Mouse (Mus musculus) G1E (cell line): ENCODE measurements around the gene Thsd7a. TPM values are rescaled to one million over a fixed set of nuclear protein-coding genes. Genes with fewer than 3 reads are reported as not detected.

Source experiments
- ATAC-seq: 2 replicates; pipeline ENCODE4 v1.8.0; 2016; ENCODE audit warnings: mild to moderate bottlenecking; ENCODE audit not compliant: insufficient number of reproducible peaks, poor library complexity, low FRiP score, severe bottlenecking; ENCODE audit errors: extremely low read depth
- DNase-seq: peaks from one replicate; pipeline ENCODE4 v3.0.0; 2012; ENCODE audit warnings: low spot score
- H3K27me3 ChIP-seq: 2 replicates; pipeline ENCODE4 v1.6.1; 2012; ENCODE audit warnings: mild to moderate bottlenecking, low read length, inconsistent platforms; ENCODE audit not compliant: insufficient read depth
- H3K36me3 ChIP-seq: replicated peaks from 2 replicates; pipeline ENCODE3; 2012; ENCODE audit warnings: mild to moderate bottlenecking, inconsistent platforms
- H3K4me1 ChIP-seq: 2 replicates; pipeline ENCODE4 v1.6.1; 2012; ENCODE audit warnings: low read depth, low read length, inconsistent platforms, mixed read lengths; ENCODE audit not compliant: insufficient read depth
- H3K4me3 ChIP-seq: 2 replicates; pipeline ENCODE4 v1.5.1; 2012; ENCODE audit warnings: low read depth, mild to moderate bottlenecking, inconsistent platforms, low read length, moderate library complexity, mixed read lengths
- H3K9me3 ChIP-seq: replicated peaks from 2 replicates; pipeline ENCODE4 v1.6.1; 2012; ENCODE audit warnings: inconsistent platforms
- CTCF ChIP-seq: IDR thresholded peaks from 2 replicates; pipeline ENCODE4 v1.5.1; 2012; ENCODE audit warnings: low read depth, low read length, inconsistent platforms, mixed read lengths
- GATA1 ChIP-seq: IDR thresholded peaks from 2 replicates; pipeline ENCODE4 v1.6.1; 2012; ENCODE audit warnings: borderline replicate concordance, low read length, inconsistent platforms, mixed read lengths
- GATA2 ChIP-seq: IDR thresholded peaks from 2 replicates; pipeline ENCODE4 v1.6.1; 2012; ENCODE audit warnings: low read depth, low read length, inconsistent platforms, borderline replicate concordance
- POLR2AphosphoS5 ChIP-seq: IDR thresholded peaks from 2 replicates; pipeline ENCODE4 v1.6.1; 2012; ENCODE audit warnings: low read depth, low read length, inconsistent platforms; ENCODE audit not compliant: insufficient replicate concordance
- TAL1 ChIP-seq: conservative IDR thresholded peaks from 2 replicates; pipeline ENCODE4 v1.6.1; 2012; ENCODE audit warnings: low read depth, low read length, inconsistent platforms, mixed read lengths
- polyA plus RNA-seq: library from polyadenylated mRNA; stranded (reverse); fragments of >175 nt; gene quantifications from 2 replicates; pipeline ENCODE4 v1.2.3, GENCODE M21; 2012
- total RNA-seq, 2 experiments: library from RNA; stranded (forward) in 1 of 2; stranded (reverse) in 1 of 2; fragments of 200-1000 nt in 1 of 2; fragments of >200 nt in 1 of 2; fragmentation: Nextera tagmentation in 1 of 2; gene quantifications; 2 replicates each; pipeline ENCODE4 v1.2.3; 2014 to 2017

Thsd7a gene
- total and polyA plus RNA-seq, 3 experiments, result 0.10 to 0.11 TPM; not detected in 1

DNA sequence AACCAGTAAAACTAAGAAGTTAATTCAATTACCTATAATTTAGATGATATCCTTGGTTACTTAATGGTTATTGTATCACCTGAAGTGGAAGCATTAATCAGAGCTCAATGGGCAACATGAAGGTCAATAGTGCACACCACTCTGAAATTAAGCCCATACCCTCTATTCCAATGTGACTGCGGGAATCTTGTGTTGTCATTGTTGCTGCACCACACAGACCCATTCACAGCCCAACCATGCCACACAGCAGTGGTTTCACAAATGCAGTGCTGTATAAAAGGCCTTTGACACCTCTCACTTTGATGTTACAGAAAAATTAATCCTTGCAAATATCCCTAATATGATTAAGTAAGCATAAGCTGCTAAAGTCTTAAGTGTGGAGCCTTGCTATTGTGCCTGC, 15.4 kb upstream of the Thsd7a start:
- TF ChIP-seq POLR2AphosphoS5 (no peak), CTCF (no peak), GATA2 (no peak), TAL1 (no peak), GATA1 (no peak)
- Histone ChIP-seq H3K4me1 (no peaks in the 10 kb centered on the region), H3K9me3 (no peaks in the 10 kb centered on the region)

DNA sequence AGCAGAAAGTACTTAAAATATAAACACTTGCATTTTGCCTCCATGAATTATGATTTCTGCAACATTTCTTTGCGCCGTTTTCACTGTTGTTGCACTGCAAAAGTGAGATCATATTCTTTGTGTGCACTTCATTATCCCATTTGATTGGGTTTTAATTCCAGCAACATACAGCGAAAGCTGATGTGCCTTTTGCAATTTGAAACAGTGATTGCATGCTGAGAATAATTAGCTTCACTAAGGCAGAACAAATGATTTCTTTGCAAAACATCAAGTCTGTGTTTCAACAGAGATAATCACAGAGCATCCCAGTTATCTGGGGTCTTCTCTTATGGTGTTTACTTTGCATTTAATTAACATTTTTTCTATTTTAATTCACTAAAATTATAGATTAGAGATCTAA, 14.6 kb upstream of the Thsd7a start:
- TF ChIP-seq GATA2 (no peak), TAL1 (no peak), POLR2AphosphoS5 (no peak), CTCF (no peak), GATA1 (no peak)
- DNase-seq, result no peak

More for the DNA sequence above, 15.4 kb upstream of the Thsd7a start:
- DNase-seq (no peak), ATAC-seq (no peak)
- no peaks in the 10 kb centered on the region for H3K36me3 ChIP-seq
- H3K27me3 ChIP-seq, result no peaks in the 10 kb centered on the region
- no peak overlapping the region for H3K4me3 ChIP-seq

DNA sequence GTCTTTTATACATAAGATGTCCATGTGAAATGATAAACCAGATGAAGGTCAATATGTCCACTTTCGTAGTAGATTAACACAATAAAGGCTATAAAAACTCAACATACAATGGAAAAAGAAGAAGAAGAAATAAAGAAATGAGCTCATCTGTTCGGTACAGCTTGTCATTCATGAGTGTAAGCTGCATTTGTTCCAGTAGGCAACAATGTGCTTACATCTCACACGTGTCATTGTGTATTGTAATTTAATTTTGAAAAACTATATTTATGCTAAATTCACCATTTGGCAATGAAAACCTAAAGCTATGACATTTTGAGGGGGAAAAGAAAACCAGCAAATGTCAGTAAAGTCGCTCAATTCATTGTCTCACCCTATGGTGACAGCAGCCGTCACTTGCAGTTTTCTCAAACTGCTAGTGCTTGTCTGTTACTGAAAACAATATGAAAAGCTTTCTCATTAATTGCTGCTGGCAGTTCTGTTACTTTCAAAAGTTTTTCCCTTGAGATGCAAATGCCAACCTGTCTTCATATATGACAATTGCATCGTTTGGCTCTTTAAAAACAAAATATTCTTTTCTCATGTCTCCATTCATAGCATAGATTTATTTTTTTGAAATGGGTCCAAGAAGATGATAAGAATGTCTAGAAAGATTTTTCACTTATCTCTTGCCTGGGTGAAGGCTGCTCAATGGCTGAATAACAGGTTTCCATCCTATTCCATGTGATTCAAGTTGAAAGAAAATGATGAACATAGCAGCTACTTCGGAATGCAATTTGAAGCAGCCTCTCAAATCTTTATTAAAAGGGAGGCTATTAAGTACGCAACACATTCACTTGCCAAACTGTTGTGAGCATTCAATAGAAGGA, 10.4 kb upstream of the Thsd7a start:
- H3K36me3 ChIP-seq, result no peaks in the 10 kb centered on the region
- TF ChIP-seq GATA1 (no peak), POLR2AphosphoS5 (no peak), TAL1 (no peak), CTCF (no peak), GATA2 (no peak)
- H3K4me3 ChIP-seq, result no peak overlapping the region
- H3K27me3 ChIP-seq, result no peaks in the 10 kb centered on the region
- DNase-seq, result no peak
- H3K9me3 ChIP-seq, result no peaks in the 10 kb centered on the region
- no peaks in the 10 kb centered on the region for H3K4me1 ChIP-seq
- ATAC-seq, result no peak

More for the DNA sequence above, 14.6 kb upstream of the Thsd7a start:
- H3K27me3 ChIP-seq, result no peaks in the 10 kb centered on the region
- no peak overlapping the region for H3K4me3 ChIP-seq
- H3K9me3 ChIP-seq, result no peaks in the 10 kb centered on the region
- no peaks in the 10 kb centered on the region for H3K36me3 ChIP-seq
- no peak for ATAC-seq
- no peaks in the 10 kb centered on the region for H3K4me1 ChIP-seq

DNA sequence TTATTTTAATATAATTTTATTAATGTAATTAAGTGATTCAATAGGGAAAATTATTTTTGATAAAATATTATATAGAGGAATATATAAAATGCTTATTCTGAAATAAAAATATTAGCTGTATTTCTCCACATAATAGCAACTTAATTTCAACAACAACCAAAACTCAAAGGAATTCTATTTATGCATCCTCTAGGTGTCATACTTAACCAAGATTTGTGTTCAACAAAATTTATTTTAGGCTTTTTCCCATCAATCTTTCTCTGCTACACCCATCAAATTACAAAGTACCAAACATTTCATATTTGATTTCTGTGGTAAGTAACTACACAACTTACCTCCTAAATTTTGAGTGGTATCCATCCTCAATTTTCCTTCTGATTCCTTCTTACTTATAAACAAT, 3.1 kb upstream of the Thsd7a start:
- no peaks in the 10 kb centered on the region for H3K36me3 ChIP-seq
- H3K4me3 ChIP-seq, result no peak overlapping the region
- H3K4me1 ChIP-seq, result peaks cover 4% of the 10 kb centered on the region; the same call in 1 of the 2 replicates
- peaks cover 5% of the 10 kb centered on the region; the same call in 1 of the 2 replicates for H3K27me3 ChIP-seq
- TF ChIP-seq GATA2, result no peak
- no peak for TF ChIP-seq CTCF
- TF ChIP-seq GATA1, result no peak
- TF ChIP-seq POLR2AphosphoS5, result no peak
- TF ChIP-seq TAL1, result no peak
- DNase-seq, result no peak
- H3K9me3 ChIP-seq, result no peaks in the 10 kb centered on the region
- ATAC-seq, result no peak

DNA sequence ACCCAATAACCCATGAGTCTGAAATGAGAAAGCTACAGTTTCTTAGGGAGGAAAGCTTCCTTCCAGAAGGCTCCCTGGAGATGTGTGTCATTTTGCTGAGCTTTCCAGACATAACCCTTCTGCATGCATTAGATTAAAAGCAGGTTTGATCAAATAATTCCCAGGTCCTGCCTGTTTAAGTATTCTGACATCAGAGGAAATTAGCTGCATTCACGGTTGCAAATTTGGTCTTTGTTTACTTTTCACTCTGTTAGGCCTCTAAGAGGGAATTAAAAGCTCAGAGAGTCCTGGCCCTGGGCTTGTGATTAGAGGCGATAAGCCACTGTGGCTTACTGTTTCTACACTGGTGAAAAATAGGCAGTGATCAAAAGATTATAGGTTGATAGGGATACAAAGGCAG, 1.2 kb upstream of the Thsd7a start:
- Histone ChIP-seq H3K4me3 (no peak overlapping the region), H3K36me3 (no peaks in the 10 kb centered on the region), H3K9me3 (no peaks in the 10 kb centered on the region), H3K27me3 (peaks cover 5% of the 10 kb centered on the region; the same call in 1 of the 2 replicates), H3K4me1 (peaks cover 4% of the 10 kb centered on the region; the same call in 1 of the 2 replicates)
- no peak; the same call in 1 of the 2 replicates for ATAC-seq
- no peak for TF ChIP-seq POLR2AphosphoS5
- no peak for TF ChIP-seq GATA2
- TF ChIP-seq CTCF, result no peak
- no peak for TF ChIP-seq TAL1
- no peak for DNase-seq

DNA sequence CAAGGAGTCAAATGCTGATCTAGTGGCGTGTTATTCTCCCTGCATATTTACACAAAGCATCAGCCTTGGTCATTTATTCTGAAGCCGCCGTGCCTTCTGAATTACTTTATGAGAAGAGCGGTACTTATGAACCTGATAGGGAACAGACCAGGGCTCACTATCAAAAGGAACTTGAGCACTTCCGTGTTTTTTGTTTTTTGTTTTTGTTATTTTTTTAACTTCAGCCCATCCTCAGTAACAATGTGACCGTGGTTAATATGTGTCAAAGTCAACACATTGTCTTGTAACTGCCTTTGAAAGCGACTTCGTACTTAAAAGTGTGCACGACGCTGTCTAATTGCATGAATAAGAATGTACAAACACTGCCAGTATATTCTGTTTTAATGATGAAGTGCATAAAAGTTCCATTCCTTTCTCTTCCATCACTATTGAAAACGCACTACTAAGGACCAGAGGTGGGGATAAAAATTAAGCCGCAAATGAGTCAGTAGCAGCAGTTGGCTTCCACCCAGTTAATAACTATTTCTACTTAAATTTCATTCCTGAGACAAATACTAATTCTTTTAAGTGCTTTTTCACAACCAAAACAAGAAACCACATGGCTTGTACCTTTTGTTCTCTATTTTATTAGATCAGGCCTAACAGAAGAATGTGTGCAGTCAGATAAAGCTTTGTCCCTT, 461 bp upstream of the Thsd7a start:
- Histone ChIP-seq H3K36me3 (no peaks in the 10 kb centered on the region), H3K4me3 (no peak overlapping the region)

More for the DNA sequence above, 461 bp upstream of the Thsd7a start:
- TF ChIP-seq CTCF, result no peak
- TF ChIP-seq GATA1, result no peak
- no peak for TF ChIP-seq POLR2AphosphoS5
- no peak for TF ChIP-seq GATA2
- TF ChIP-seq TAL1, result no peak
- ATAC-seq (no peak), DNase-seq (no peak)
- no peaks in the 10 kb centered on the region for H3K9me3 ChIP-seq
- peaks cover 5% of the 10 kb centered on the region; the same call in 1 of the 2 replicates for H3K27me3 ChIP-seq
- peaks cover 4% of the 10 kb centered on the region; the same call in 1 of the 2 replicates for H3K4me1 ChIP-seq
